Mouse (Mus musculus) kidney, adult 2 months (tissue): ENCODE data around the gene Ccr7.

Experiments used
- CTCF ChIP-seq: fragments of 200-500 bp; conservative IDR thresholded peaks from 2 replicates; pipeline ENCODE4 v1.5.1; 2011; ENCODE audit warnings: low read depth, mild to moderate bottlenecking, control low read depth, low read length, moderate library complexity, mixed read lengths; ENCODE audit not compliant: insufficient read depth, insufficient read length
- POLR2A ChIP-seq: fragments of 200-500 bp; IDR thresholded peaks from one replicate; pipeline ENCODE4 v1.6.1; 2011; ENCODE audit warnings: low read depth, low read length, control low read depth

DNA sequence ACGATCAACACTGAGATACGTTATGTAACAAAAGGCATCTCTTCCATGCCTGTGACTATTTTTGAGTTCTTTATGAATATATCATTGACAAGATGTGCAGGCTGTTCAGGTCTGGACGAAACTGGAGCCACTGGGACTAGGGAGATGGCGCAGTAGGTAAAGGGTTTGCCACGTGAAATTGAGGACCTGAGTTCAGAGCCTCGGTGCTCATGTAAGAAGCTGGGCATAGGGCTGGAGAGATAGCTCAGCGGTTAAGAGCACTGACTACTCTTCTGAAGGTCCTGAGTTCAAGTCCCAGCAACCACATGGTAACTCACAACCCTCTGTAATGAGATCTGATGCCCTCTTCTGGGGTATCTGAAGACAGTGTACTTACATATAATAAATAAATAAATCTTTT is 43.2 kb downstream of the Ccr7 start:
- TF ChIP-seq POLR2A (no peak), CTCF (no peak)
